Comparison of ENCODE assay signal across 8 mouse cellular contexts in genomic region chr3:52643796-52644177, GRCm38 (mm10).
DNase-seq lines count a peak whose midpoint lies in the region; ATAC-seq lines count a peak whose summit lies in the region.
"Had no signal": no experiment of that assay in that cellular context is flagged by ENCODE, and none has a peak within 500 bp of the region (broad histone marks: within the 10 kb centered on the region; RNA-seq: fewer than 3 reads in every experiment).

No protein-coding gene starts in this region.

- H3K9ac ChIP-seq in neural tube, embryonic 15.5 days (replicated peaks), result no peak overlapping the region
- H3K9ac ChIP-seq in forebrain, embryonic 11.5 days (ENCODE audit: low read length), result no peak overlapping the region

- no peak overlapping the region for H3K4me2 ChIP-seq in neural tube, embryonic 15.5 days
- H3K4me2 ChIP-seq in forebrain, embryonic 11.5 days (ENCODE audit: low read depth, low read length, severe bottlenecking), result no peak overlapping the region

- no peaks in the 10 kb centered on the region for H3K36me3 ChIP-seq in neural tube, embryonic 15.5 days
- H3K36me3 ChIP-seq in forebrain, embryonic 11.5 days (ENCODE audit: control insufficient read depth, insufficient read depth, low read length), result no peaks in the 10 kb centered on the region

- H3K27ac ChIP-seq in neural tube, embryonic 15.5 days (replicated peaks), result no peak overlapping the region
- H3K27ac ChIP-seq in forebrain, embryonic 11.5 days (ENCODE audit: low read depth, low read length), result peak overlapping the region; percentile 26; the same call in 1 of the 2 replicates

- H3K4me3 ChIP-seq in neural tube, embryonic 15.5 days (replicated peaks), result no peak overlapping the region
- H3K4me3 ChIP-seq in forebrain, embryonic 11.5 days (ENCODE audit: low read depth, low read length), result no peak overlapping the region

- H3K4me1 ChIP-seq in neural tube, embryonic 15.5 days, result peaks cover 25% of the 10 kb centered on the region
- peaks cover 8% of the 10 kb centered on the region for H3K4me1 ChIP-seq in forebrain, embryonic 11.5 days (replicated peaks; ENCODE audit: control insufficient read depth, insufficient read depth, low read length)

- 68% methylated on average over 10 of the region's 10 CpGs for WGBS in neural tube, embryonic 15.5 days
- 79% methylated on average over 10 of the region's 10 CpGs for WGBS in forebrain, embryonic 11.5 days

- no peak for ATAC-seq in neural tube, embryonic 15.5 days (ENCODE audit: low FRiP score)
- ATAC-seq in forebrain, embryonic 11.5 days (replicated peaks; ENCODE audit: low FRiP score), result 0 out of 2 replicates have a peak, but pooled peaks have one; percentile 8

- no peaks in the 10 kb centered on the region for H3K9me3 ChIP-seq in neural tube, embryonic 15.5 days (replicated peaks)
- H3K9me3 ChIP-seq in forebrain, embryonic 11.5 days (ENCODE audit: control insufficient read depth, low read length), result no peaks in the 10 kb centered on the region

- peak; percentile 40 for DNase-seq in neural tube, embryonic 10.5 days (ENCODE audit: extremely low spot score, low spot score)
- no peak for DNase-seq in forebrain, embryonic 11.5 days (ENCODE audit: low spot score)
- DNase-seq in induced T-regulatory cell, adult 2 months (ENCODE audit: low read depth), result peak; percentile 86
- peak; percentile 54 for DNase-seq in thymus, postnatal 14 days
- no peak for DNase-seq in adrenal gland, postnatal 4 days (ENCODE audit: low spot score in 2 of 2)
- DNase-seq in adrenal gland, adult 2 months, result no peak
- DNase-seq: lung, postnatal 36 days had no signal

- H3K27me3 ChIP-seq in neural tube, embryonic 15.5 days (replicated peaks), result no peaks in the 10 kb centered on the region; the same call in 1 of the 2 replicates
- no peaks in the 10 kb centered on the region for H3K27me3 ChIP-seq in forebrain, embryonic 11.5 days (ENCODE audit: control insufficient read depth, insufficient read depth, low read length)

Comparison
In these comparisons a context has a peak if more than half of its experiments do, and no peak if none do; other contexts are left out.
1. DNase-seq: peak in neural tube, embryonic 10.5 days (single experiment), induced T-regulatory cell, adult 2 months (single experiment) and thymus, postnatal 14 days (single experiment); none in forebrain, embryonic 11.5 days (single experiment), adrenal gland, postnatal 4 days (0 of 2) and adrenal gland, adult 2 months (single experiment).